Mouse (Mus musculus): Measurements from ENCODE around the gene Magi2.

The Magi2 gene

DNA sequence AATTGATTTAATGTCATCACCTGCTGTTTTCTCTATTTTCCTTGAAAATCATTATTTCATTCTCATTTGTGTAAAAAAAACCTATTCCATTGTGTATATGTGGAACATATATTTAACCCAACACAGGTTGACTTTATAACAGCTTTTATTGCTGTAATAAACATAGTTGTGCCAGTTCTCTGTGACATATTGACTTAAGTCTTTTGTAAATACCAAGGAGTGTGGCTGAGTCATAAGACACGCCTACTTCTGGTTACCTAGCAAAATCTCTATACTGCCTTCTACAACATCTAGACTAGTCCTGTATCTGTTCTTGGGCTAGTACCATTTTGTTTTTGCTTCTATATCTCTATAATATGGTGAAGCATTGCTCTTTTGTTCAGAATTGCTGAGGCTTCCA is 737.3 kb downstream of the Magi2 start:
- DNase-seq (ENCODE audit: low spot score), result no peak

DNA sequence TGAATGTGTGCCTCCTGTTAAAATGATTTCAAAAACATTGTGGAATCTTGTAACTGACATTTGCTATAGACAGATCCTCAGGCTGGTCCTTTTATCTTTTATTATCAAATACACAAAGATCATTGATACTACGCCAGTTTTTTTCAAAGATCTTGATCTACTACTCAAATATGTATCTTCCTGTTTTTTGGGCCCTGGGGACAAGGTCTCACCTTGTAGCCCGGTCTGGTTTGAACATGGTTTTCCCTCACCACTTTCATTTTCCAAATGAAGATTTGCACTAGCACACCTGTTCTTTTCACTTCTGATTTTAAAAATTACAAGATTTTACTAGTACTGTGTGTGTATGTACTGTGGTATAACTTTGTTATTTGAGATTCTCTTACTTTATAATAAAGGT is 745.9 kb downstream of the Magi2 start:
- DNase-seq (ENCODE audit: low spot score), result no peak

- no peak for DNase-seq (ENCODE audit: low spot score)
Measured at GRCm38 (mm10) chr5:19973852-19974251, 747.0 kb downstream of the Magi2 start.

DNA sequence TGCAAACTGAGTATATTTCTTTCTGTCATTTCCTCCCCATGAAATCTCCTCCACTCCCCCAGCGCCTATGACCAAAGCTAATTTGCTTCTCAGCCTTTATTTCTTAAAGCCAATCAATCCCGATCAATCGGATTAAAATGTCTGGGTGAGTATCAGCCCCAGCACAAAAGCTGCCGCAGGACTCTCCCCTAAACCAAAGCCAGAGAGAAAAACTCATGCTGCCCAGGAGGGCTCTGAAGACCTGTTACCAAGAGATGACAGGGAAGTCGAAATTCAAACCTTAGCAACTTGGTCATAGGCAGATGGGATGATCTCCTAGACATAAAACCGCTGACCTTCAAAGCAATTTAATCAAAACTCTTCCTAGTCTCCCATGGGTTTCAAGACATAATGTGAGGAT is 754.7 kb downstream of the Magi2 start:
- no peak for DNase-seq (ENCODE audit: low spot score)

GRCm38 (mm10) chr5:19982031-19982430 is 755.2 kb downstream of the Magi2 start:
- DNase-seq (ENCODE audit: low spot score), result no peak

DNA sequence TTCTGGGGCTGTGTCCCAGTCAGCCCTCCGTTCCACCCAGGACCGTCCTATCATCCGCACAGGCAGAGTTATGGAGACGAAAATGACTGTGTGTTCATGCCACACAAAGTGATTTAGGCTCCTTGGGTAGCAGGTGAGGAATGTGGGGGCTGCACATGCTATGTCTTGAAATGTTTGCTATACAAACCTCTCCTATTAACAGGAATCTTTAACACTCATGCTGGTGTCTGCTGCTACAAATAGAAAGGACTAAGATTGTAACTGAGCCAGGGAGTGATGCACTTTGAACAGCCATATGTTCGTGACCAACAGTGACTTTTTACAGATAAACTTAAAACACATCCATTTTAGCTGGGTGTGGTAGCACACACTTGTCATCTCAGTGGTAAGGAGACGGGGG is 772.6 kb downstream of the Magi2 start:
- no peak for DNase-seq (ENCODE audit: low spot score)

- no peak for DNase-seq (ENCODE audit: low spot score)
Measured at GRCm38 (mm10) chr5:19999912-20000311, 773.1 kb downstream of the Magi2 start.

DNA sequence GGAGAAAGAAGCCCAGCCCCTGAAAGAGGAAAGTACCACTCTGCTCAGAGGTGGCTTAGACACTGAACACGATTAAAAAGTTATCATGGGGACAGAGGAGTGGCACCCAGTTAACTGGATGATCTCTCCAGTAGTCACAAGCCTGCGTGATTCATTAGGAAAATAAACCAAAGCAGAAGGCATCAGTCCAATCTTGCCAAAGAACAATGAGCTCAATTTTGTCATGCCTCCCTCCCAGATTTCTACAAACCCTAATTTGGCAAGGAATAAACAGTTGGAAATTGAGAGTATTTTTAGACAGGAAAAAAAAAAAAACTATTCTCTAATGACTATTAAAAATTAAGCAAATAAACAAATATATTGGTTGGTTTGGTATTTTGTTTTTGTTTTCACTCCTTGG is 779.8 kb downstream of the Magi2 start:
- no peak for DNase-seq (ENCODE audit: low spot score)

- DNase-seq (ENCODE audit: low spot score), result no peak
Measured at GRCm38 (mm10) chr5:20007246-20007645, 780.4 kb downstream of the Magi2 start.

GRCm38 (mm10) chr5:20010210-20010609 is 783.4 kb downstream of the Magi2 start:
- DNase-seq (ENCODE audit: low spot score), result no peak

GRCm38 (mm10) chr5:20018063-20018462 is 791.2 kb downstream of the Magi2 start:
- DNase-seq (ENCODE audit: low spot score), result no peak

DNA sequence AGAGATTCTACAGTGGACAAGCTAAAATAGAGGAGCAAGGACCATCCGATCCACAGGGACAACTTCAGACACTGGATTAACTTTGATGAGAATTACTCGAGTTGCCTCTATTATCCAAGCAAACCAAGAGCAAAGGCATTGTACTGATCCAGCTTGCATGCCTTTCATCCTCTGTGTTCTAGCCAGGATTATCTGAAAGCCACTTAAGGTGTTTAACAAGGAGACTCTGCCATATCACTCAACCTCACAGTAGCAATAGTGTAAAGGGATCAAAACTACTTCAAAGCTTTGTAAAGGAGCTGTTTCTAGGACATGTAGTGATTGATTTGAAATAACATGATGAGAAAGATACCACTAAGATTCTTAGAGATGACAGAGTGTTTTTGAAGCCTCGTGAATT is 819.8 kb downstream of the Magi2 start:
- no peak for DNase-seq (ENCODE audit: low spot score)

DNA sequence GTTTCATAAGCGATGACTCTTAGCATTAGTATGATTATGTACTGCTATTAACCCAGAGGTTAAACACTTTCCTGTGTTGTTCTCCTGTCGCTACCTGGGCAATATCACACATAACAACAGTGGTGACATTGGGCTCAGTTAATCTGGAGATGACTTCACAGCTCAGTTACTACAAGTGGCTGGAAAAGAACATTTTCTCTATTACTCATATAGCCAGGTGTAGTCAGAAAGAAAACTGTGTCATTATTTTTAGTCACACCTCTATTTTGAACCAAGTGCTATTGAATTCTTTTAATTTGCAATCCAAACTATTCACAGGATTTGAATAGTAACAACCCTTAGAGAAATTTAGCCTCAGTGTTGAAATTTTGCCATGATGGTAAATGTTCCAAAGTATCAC is 821.5 kb downstream of the Magi2 start:
- no peak for DNase-seq (ENCODE audit: low spot score)

DNA sequence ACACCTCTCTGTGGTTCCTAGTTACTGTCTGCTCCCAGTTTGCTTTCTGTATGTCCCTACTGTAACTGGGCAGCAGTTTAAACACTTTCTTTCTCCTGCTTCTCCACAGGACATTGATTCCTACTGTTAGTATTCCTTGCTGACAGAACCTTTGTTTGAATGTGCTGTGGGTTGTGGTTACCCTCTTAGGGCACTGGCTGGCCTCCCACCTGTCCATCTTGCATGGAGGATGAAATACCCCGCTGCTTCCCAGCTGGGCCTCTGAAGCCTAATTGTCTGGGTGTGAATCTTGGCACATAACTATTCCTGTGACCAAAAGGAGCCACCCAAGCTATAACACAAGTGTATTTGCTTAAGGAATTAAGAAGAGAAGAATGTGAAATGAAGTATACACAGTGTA is 823.4 kb downstream of the Magi2 start:
- no peak for DNase-seq (ENCODE audit: low spot score)

DNA sequence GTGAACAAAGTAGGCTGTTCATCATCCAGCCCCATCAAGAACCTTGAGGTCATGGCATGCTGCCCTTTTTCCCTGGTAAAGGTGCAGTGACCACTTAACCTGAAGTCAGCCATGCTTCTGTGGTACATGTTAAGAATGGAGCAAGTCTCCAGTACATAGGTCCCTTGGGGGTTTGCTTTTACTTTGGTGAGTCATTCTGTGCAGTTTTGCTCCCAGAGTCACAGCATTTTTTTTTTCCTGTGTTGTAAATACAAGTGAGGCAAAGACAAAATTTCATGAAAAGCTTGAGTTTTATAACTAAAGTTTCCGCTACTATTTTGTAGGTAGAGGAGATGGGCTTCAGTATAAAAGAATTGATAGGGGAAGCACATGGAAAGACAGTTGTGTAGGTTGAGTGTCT is 828.2 kb downstream of the Magi2 start:
- no peak for DNase-seq (ENCODE audit: low spot score)

DNA sequence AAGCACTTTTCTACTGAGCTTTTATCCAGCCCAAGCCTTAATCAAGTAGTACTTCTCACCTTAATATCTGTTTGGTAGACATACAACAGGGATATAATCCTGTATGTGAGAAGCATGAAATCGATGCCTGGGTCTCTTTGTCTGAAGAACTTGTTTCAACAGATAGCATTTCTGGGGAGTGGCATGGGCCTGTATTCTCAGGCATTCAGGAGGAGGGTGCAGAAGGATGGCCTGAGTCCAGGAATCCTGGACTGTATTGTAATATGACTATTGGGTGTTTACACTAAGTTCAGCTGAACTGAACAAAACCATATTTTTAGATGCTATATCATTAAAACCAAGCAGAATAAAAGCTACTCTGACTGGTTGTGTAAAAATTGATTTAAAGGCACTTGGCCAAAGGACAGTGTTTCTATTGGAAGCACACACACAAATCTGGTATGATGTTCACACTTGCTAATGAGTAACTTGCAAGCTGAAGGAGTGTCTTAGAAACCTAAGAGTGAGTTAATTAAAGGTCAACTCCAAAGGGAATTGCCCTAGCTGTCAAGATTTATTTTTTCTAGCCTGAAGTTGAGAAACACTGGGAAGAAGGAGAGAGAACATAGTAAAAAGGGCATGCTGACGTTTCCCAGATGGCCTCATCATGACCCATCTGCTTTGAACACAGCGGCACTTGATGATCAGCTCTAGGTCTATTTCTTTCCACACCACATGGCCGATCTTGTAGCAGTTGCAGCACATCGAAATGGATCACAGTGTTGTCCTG is 829.4 kb downstream of the Magi2 start:
- DNase-seq (ENCODE audit: low spot score), result no peak

DNA sequence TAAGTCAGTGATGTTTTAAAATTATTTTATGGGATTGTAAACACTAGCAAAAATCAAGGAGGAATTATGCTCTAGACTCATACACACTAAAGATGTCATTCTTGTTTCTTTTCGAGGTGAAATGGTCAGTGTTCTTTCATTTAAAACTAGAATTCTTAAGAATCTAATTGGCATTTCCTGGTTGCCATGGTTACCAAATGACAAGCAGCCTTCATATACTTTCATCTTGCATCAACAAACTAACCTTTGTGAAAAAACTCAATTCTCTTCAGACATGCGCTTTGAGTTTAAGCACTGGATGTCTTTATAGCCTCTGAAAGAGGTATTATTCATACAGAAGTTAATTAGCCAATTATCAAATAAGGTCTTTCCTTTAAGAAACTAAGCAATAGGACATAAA is 830.0 kb downstream of the Magi2 start:
- DNase-seq (ENCODE audit: low spot score), result no peak

DNA sequence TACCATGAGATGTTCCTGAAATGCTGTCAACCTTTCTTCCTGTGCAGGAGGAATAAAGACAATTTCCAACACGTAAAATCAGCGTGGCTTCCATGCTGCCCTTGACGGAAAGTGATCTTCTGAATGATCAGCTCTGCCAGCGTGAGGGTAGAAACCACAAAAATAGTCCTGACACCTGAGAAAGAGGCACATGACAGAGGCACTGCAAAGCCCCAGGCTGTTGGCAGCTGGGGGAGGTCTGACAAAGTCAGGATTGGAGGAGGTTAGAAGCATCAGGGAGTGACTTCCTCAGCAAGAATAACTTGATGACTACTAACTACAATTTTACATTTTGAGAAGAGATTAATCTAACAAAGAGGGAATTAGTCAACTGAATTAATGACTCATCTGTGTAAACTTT is 835.2 kb downstream of the Magi2 start:
- DNase-seq (ENCODE audit: low spot score), result no peak

- no peak for DNase-seq (ENCODE audit: low spot score)
Measured at GRCm38 (mm10) chr5:20065081-20065480, 838.2 kb downstream of the Magi2 start.

DNA sequence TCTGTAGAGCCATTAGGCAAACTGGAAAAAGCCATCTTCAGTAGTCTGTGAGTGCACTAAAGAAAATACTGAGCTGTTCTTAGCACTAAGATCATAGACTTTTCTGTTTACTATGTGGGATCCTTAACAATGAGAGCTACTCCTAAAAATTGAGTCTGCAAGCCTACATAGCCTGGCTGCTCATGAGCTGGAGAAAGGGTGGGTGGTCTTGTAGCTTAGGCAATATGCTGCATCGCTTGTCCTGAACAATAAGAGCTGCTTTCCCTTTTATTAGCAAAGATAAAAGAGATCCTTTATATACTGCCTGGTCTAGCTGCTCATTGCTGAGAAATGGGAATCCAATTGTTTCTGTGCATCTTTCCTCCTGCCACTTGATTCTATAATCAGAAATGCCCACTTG is 841.7 kb downstream of the Magi2 start:
- DNase-seq (ENCODE audit: low spot score), result no peak

- no peak for DNase-seq (ENCODE audit: low spot score)
Measured at GRCm38 (mm10) chr5:20068921-20069486, 842.2 kb downstream of the Magi2 start.

DNA sequence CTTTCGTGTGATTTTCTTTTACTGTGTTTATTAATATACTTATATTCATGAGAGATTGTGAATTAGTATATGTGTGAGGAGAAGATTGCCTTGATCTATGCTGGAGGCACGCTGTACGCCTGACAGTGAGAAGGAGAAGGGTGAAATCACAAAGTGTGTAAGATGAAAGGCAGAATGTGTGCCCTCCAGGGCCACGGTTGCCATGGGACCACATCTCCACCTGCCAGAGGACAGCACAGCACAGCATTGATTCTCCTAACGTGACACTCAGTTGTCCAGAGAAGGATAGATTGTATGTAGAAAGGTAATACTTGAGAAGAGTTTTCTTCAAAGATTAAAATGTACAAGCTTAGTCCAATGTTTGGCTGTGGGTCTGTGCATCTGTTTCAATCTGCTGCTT is 847.3 kb downstream of the Magi2 start:
- no peak for DNase-seq (ENCODE audit: low spot score)

DNA sequence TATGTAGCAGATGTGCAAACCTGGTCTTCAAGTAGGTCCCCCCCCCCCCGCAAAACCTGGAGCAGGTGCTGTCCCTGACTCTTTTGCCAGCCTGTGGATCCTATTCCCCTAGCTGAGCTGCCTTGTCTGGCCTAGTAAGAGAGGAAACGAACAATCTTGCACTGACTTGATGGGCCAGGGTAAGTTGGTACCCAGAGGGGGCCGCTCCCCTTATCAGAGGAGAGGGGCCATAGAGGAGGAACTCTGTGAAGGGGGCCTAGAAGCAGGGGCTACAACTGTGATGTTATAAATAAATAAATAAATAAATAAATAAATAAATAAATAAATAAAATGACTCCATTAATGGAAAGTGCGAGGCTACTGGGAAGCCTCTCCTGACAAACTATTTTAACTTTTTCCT is 848.0 kb downstream of the Magi2 start:
- DNase-seq (ENCODE audit: low spot score), result no peak

DNA sequence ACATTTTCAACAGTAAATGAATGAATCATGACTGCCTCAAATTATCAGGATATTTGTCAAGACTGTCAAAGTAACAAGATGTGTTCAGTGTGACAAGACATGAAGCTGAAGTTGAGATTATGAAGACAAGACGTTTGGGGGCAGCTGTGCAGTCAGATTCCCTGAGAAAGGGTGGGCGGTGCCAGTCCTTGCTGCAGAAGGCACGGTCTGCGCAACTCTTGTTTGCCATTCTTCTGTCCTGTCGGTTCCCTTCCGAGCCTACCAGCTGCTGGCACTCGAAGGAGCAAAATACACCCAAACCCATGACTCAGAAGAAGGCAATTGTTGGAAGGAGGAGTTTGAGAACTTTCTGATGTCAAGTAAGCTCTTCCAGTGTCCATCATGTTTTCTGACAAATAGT is 852.1 kb downstream of the Magi2 start:
- DNase-seq (ENCODE audit: low spot score), result no peak

Measured in lung, postnatal 25 days (tissue).